Mouse (Mus musculus): ENCODE measurements around the gene Prr11. TPM values are rescaled to one million over a fixed set of nuclear protein-coding genes. Genes with fewer than 3 reads are reported as not detected.

The Prr11 gene
- total and polyA plus RNA-seq, 3 experiments = 8.8 to 47.1 (median 16.6) TPM

GRCm38 (mm10) chr11:87126824-87127816, 18.6 kb upstream of the Prr11 start, which contains the start of gene Trim37:
Gene Trim37, plus strand, starts transcription at chr11:87127077.
- in situ Hi-C loops (cut with MboI; ENCODE audit: low pct_ligation_motif_present, low pct_unique_long_range_greater_than_20kb, low sequenced_read_pairs) = no loop called here
- H3K36me3 ChIP-seq (replicated peaks in 1 of 2; ENCODE audit: control insufficient read depth in 1 of 2, insufficient read depth in 1 of 2, low read length in 1 of 2) = peaks cover 11 to 45% of the 10 kb centered on the region in 2 experiments
- peak within 1 kb of the TSS; percentile 66 to 94 (median 77) for H3K4me3 ChIP-seq (replicated peaks in 1 of 3; ENCODE audit: low read depth in 2 of 3, low read length in 2 of 3, poor library complexity in 1 of 3)
- H3K9ac ChIP-seq (ENCODE audit: insufficient read depth, low read depth) = peak within 1 kb of the TSS; percentile 65
- dilution Hi-C loops (cut with MboI; ENCODE audit: extremely low pct_ligation_motif_present, extremely low pct_unique_long_range_greater_than_20kb, low sequenced_read_pairs) = no loop called here
- peak within 1 kb of the TSS; percentile 34 for H3K27ac ChIP-seq (ENCODE audit: insufficient read depth, low read depth)
- H3K4me2 ChIP-seq (ENCODE audit: insufficient read depth, low read depth, poor library complexity, severe bottlenecking) = peak within 1 kb of the TSS; percentile 89
- no peaks in the 10 kb centered on the region for H3K27me3 ChIP-seq (replicated peaks)
- peaks cover 3 to 29% of the 10 kb centered on the region in 2 experiments for H3K4me1 ChIP-seq (ENCODE audit: control insufficient read depth in 1 of 2, insufficient read depth in 2 of 2)
- H3K9me3 ChIP-seq (replicated peaks; ENCODE audit: low read length) = no peaks in the 10 kb centered on the region
- peaks cover 11% of the 10 kb centered on the region for H3K79me2 ChIP-seq (replicated peaks; ENCODE audit: control insufficient read depth, extremely low read depth, insufficient read depth, poor library complexity, severe bottlenecking)
- peak; percentile 91 for DNase-seq (ENCODE audit: extremely low read depth)
- peak; percentile 81 for TF ChIP-seq ZMIZ1 (IDR thresholded peaks at IDR 0.05; ENCODE audit: low read depth, low read length)
- peak; percentile 75 for TF ChIP-seq BHLHE40 (IDR thresholded peaks at IDR 0.05; ENCODE audit: low read depth, low read length)
- TF ChIP-seq MAZ (IDR thresholded peaks at IDR 0.05; ENCODE audit: low read depth, low read length) = peak; percentile 57; the same call in 1 of the 2 replicates
- no peak for TF ChIP-seq JUND (conservative IDR thresholded peaks at IDR 0.05; ENCODE audit: low read depth, low read length)
- TF ChIP-seq CHD1 (IDR thresholded peaks at IDR 0.05; ENCODE audit: low read depth, low read length) = peak; percentile 61; the same call in 1 of the 2 replicates
- TF ChIP-seq SMC3 (IDR thresholded peaks at IDR 0.05; ENCODE audit: low read depth, low read length) = no peak
- no peak for TF ChIP-seq ZC3H11A (IDR thresholded peaks at IDR 0.05; ENCODE audit: low read depth, low read length)
- peak; percentile 67; the same call in 1 of the 2 replicates for TF ChIP-seq POLR2AphosphoS2 (IDR thresholded peaks at IDR 0.05; ENCODE audit: low read depth, low read length)
- peak; percentile 30; the same call in 1 of the 2 replicates for TF ChIP-seq TCF12 (IDR thresholded peaks at IDR 0.05; ENCODE audit: low read depth, low read length)
- TF ChIP-seq ZNF384 (IDR thresholded peaks at IDR 0.05; ENCODE audit: low read depth, low read length) = 0 out of 2 replicates have a peak, but pooled peaks have one; percentile 47
- peak; percentile 98 for TF ChIP-seq MXI1 (IDR thresholded peaks at IDR 0.05; ENCODE audit: low read depth, low read length)
- peak; percentile 82 for TF ChIP-seq CHD2 (IDR thresholded peaks at IDR 0.05; ENCODE audit: low read length)
- TF ChIP-seq PAX5 (IDR thresholded peaks at IDR 0.05; ENCODE audit: low read length) = no peak
- peak; percentile 53; the same call in 1 of the 2 replicates for TF ChIP-seq USF2 (conservative IDR thresholded peaks at IDR 0.05; ENCODE audit: low read depth, low read length)
- peak; percentile 87 for TF ChIP-seq NELFE (IDR thresholded peaks at IDR 0.05; ENCODE audit: low read depth, low read length)
- peak; percentile 91 for TF ChIP-seq POLR2A (IDR thresholded peaks at IDR 0.05; ENCODE audit: low read depth, low read length)
- TF ChIP-seq MAFK (IDR thresholded peaks at IDR 0.05; ENCODE audit: insufficient replicate concordance, low read length) = no peak; the same call in 1 of the 2 replicates
- TF ChIP-seq RAD21 (IDR thresholded peaks at IDR 0.05; ENCODE audit: low read depth, low read length) = no peak
- TF ChIP-seq MYC (IDR thresholded peaks at IDR 0.05; ENCODE audit: low read depth, low read length) = peak; percentile 26; the same call in 1 of the 2 replicates
- TF ChIP-seq MAX (IDR thresholded peaks at IDR 0.05; ENCODE audit: low read length) = peak; percentile 65
- no peak for TF ChIP-seq ZKSCAN1 (IDR thresholded peaks at IDR 0.05; ENCODE audit: borderline replicate concordance, low read depth, low read length)
- TF ChIP-seq CTCF (conservative IDR thresholded peaks at IDR 0.05 in 1 of 2, IDR thresholded peaks at IDR 0.05 in 1 of 2; ENCODE audit: low read depth in 2 of 2, low read length in 2 of 2) = no peak
- peak; percentile 56 for TF ChIP-seq HCFC1 (IDR thresholded peaks at IDR 0.05; ENCODE audit: low read depth, low read length)
- peak; percentile 23; the same call in 1 of the 2 replicates for TF ChIP-seq ELF1 (IDR thresholded peaks at IDR 0.05; ENCODE audit: low read depth, low read length)
- no peak; the same call in 1 of the 2 replicates for TF ChIP-seq ETS1 (conservative IDR thresholded peaks at IDR 0.05; ENCODE audit: low read depth, low read length)
- TF ChIP-seq KAT2A (IDR thresholded peaks at IDR 0.05; ENCODE audit: insufficient replicate concordance, low read length) = 0 out of 2 replicates have a peak, but pooled peaks have one; percentile 47
- peak; percentile 82 for TF ChIP-seq SIN3A (IDR thresholded peaks at IDR 0.05; ENCODE audit: low read length)
- TF ChIP-seq NRF1 (IDR thresholded peaks at IDR 0.05; ENCODE audit: low read depth, low read length) = peak; percentile 84
- TF ChIP-seq USF1 (IDR thresholded peaks at IDR 0.05; ENCODE audit: low read depth, low read length) = peak; percentile 88
- no peak for TF ChIP-seq IRF4 (IDR thresholded peaks at IDR 0.05; ENCODE audit: low read depth, low read length)
- no peak for TF ChIP-seq GABPA (IDR thresholded peaks at IDR 0.05; ENCODE audit: insufficient replicate concordance, low read depth, low read length)
- no peak for TF ChIP-seq RCOR1 (conservative IDR thresholded peaks at IDR 0.05; ENCODE audit: low read depth, low read length)
- TF ChIP-seq EP300 (IDR thresholded peaks at IDR 0.05; ENCODE audit: low read length) = no peak
- no peak for TF ChIP-seq MEF2A (IDR thresholded peaks at IDR 0.05; ENCODE audit: borderline replicate concordance, low read depth, low read length)
- no peak for TF ChIP-seq TBP (conservative IDR thresholded peaks at IDR 0.05; ENCODE audit: low read depth, low read length)
- TF ChIP-seq E2F4 (IDR thresholded peaks at IDR 0.05; ENCODE audit: insufficient replicate concordance, low read depth, low read length) = no peak
- TF ChIP-seq UBTF (IDR thresholded peaks at IDR 0.05; ENCODE audit: low read depth, low read length) = peak; percentile 82; the same call in 1 of the 2 replicates

Measured in CH12.LX (cell line).